ENCODE assay signal across 26 mouse cellular contexts in genomic region chr7:16839427-16840108, GRCm38 (mm10). TPM values are rescaled to one million over a fixed set of nuclear protein-coding genes. Genes with fewer than 3 reads are reported as not detected.
"Had no signal": no experiment of that assay in that cellular context is flagged by ENCODE, and none has a peak within 500 bp of the region (broad histone marks: within the 10 kb centered on the region; RNA-seq: fewer than 3 reads in every experiment).

No protein-coding gene starts in this region.

- ATAC-seq: forebrain, postnatal 0 days; hindbrain, postnatal 0 days; intestine, embryonic 16.5 days had no signal

- H3K9ac ChIP-seq: forebrain, postnatal 0 days; heart, embryonic 13.5 days; heart, embryonic 15.5 days; hindbrain, embryonic 13.5 days; hindbrain, embryonic 15.5 days; kidney, embryonic 15.5 days; limb, embryonic 13.5 days; limb, embryonic 15.5 days had no signal

- H3K27me3 ChIP-seq: heart, embryonic 13.5 days; heart, embryonic 15.5 days; hindbrain, embryonic 13.5 days; hindbrain, embryonic 15.5 days; kidney, embryonic 15.5 days; limb, embryonic 13.5 days; limb, embryonic 15.5 days had no signal

- H3K4me3 ChIP-seq: heart, adult 2 months; heart, embryonic 13.5 days; heart, embryonic 15.5 days; hindbrain, embryonic 13.5 days; hindbrain, embryonic 15.5 days; kidney, embryonic 15.5 days; limb, embryonic 13.5 days; limb, embryonic 15.5 days had no signal

- H3K27ac ChIP-seq: heart, adult 2 months; heart, embryonic 13.5 days; heart, embryonic 15.5 days; hindbrain, embryonic 13.5 days; hindbrain, embryonic 15.5 days; hindbrain, postnatal 0 days; kidney, embryonic 15.5 days; kidney, postnatal 0 days; limb, embryonic 13.5 days; limb, embryonic 15.5 days had no signal

- H3K9me3 ChIP-seq: heart, embryonic 13.5 days; heart, embryonic 15.5 days; hindbrain, embryonic 13.5 days; hindbrain, embryonic 15.5 days; kidney, embryonic 15.5 days; limb, embryonic 13.5 days; limb, embryonic 15.5 days had no signal

- H3K4me2 ChIP-seq: heart, embryonic 11.5 days; heart, embryonic 13.5 days; heart, embryonic 15.5 days; hindbrain, embryonic 13.5 days; hindbrain, embryonic 15.5 days; kidney, embryonic 15.5 days; limb, embryonic 13.5 days; limb, embryonic 15.5 days; liver, embryonic 11.5 days had no signal

- DNase-seq: forebrain, postnatal 0 days; gastrocnemius, postnatal 14 days; gastrocnemius, postnatal 36 days; heart, adult 2 months; heart, postnatal 14 days; heart, postnatal 36 days; kidney, adult 11 months; kidney, adult 2 months; kidney, adult 9 months; kidney, postnatal 14 days; kidney, postnatal 36 days; layer of hippocampus, adult 9-11 months; layer of hippocampus, postnatal 36 days; left cerebral cortex, postnatal 4 days had no signal

RNA-seq across cellular contexts. Expression of gene Gng8, which starts 52.0 kb away (rescaled TPM):
- total RNA-seq: forebrain, postnatal 0 days had no signal
